Mouse (Mus musculus) ES-E14 (cell line): ENCODE data around the gene Rexo5.

Source experiments
- CHD2 ChIP-seq: IDR thresholded peaks from 2 replicates; pipeline ENCODE4 v1.6.1; 2014; ENCODE audit warnings: mild to moderate bottlenecking, low read depth, low read length, inconsistent platforms
- HCFC1 ChIP-seq: IDR thresholded peaks from 2 replicates; pipeline ENCODE4 v1.6.1; 2012; ENCODE audit warnings: low read length, inconsistent platforms, borderline replicate concordance; ENCODE audit not compliant: insufficient read depth
- ZC3H11A ChIP-seq: IDR thresholded peaks from 2 replicates; pipeline ENCODE4 v1.6.1; 2012; ENCODE audit warnings: low read depth, mild to moderate bottlenecking, inconsistent platforms, low read length, borderline replicate concordance

DNA sequence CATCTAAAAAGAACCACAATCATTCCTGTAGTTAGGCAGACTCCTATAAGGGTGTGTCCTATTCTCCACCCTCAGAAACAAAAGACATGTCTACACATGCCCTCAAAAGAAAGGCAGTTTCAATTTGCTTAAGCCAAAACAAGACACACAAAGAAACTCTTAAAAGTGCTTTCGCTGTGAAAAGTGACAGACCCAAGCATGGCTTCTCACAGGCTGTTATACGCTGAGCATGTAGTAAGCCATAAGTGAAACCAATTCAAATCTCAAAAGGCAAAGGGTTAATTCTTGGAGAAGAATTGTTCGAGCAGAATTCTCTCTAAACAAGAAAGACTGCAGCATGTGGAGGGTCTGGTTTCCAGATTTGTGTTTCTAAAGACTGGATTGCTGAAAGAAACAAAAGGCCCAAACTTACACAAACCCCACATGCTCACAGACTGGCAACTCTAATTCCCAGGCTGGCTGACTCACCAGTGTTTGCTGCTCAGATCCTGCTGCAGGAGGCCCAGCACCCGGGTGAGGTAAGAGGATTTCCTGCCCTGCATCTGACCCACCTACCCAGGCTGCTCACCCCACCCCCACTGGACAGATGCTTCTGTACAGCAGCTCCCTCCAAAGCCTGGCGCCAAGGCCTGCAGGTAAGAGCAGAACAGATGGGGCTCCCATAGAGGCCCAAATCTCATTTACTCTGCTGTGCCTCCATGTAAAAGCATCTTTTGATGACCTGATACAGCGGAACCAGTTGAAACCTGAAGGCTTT lies 67.7 kb downstream of the Rexo5 start:
- TF ChIP-seq ZC3H11A (no peak), HCFC1 (no peak), CHD2 (peak; percentile 45)
